Mouse (Mus musculus) megakaryocyte, embryonic 14.5 days (primary cell): ENCODE measurements around the gene Tdp2. TPM values are rescaled to one million over a fixed set of nuclear protein-coding genes. Genes with fewer than 3 reads are reported as not detected.
"Not testable (repeated sequence)": the region's sequence is repeated elsewhere in the genome, so short reads cannot be mapped to it uniquely, and the experiment has no call there.

Experiments
- H3K27me3 ChIP-seq: replicated peaks from 2 replicates; pipeline ENCODE3; 2012; ENCODE audit warnings: inconsistent platforms
- H3K36me3 ChIP-seq: replicated peaks from 2 replicates; pipeline ENCODE3; 2012; ENCODE audit warnings: low read length, inconsistent platforms, mixed read lengths
- H3K4me1 ChIP-seq: 2 replicates; pipeline ENCODE4 v1.6.1; 2012; ENCODE audit warnings: inconsistent platforms
- H3K4me3 ChIP-seq: replicated peaks from 2 replicates; pipeline ENCODE3; 2012; ENCODE audit warnings: moderate library complexity, mild to moderate bottlenecking, inconsistent platforms
- H3K9me3 ChIP-seq: 2 replicates; pipeline ENCODE4 v1.6.1; 2012; ENCODE audit warnings: inconsistent platforms
- FLI1 ChIP-seq: IDR thresholded peaks from 2 replicates; pipeline ENCODE4 v1.6.1; 2012; ENCODE audit warnings: low read length, inconsistent platforms, mixed read lengths
- GATA1 ChIP-seq: IDR thresholded peaks from 3 replicates; pipeline ENCODE4 v1.6.1; 2012; ENCODE audit warnings: mixed read lengths, low read length, inconsistent platforms, borderline replicate concordance
- polyA plus RNA-seq: library from polyadenylated mRNA; stranded (reverse); fragments of >175 nt; gene quantifications from 2 replicates; pipeline ENCODE4 v1.2.3, GENCODE M21; 2012; ENCODE audit warnings: low replicate concordance; ENCODE audit not compliant: insufficient read depth

The Tdp2 gene
- polyA plus RNA-seq, 1 experiment: 20.5 TPM

GRCm38 (mm10) chr13:24824647-24825046 lies 6.8 kb upstream of the Tdp2 start:
- Histone ChIP-seq H3K36me3 (peaks cover 38% of the 10 kb centered on the region), H3K4me1 (peaks cover 7% of the 10 kb centered on the region; the same call in 1 of the 2 replicates), H3K4me3 (no peak overlapping the region), H3K27me3 (no peaks in the 10 kb centered on the region), H3K9me3 (no peaks in the 10 kb centered on the region)
- no peak for TF ChIP-seq GATA1
- TF ChIP-seq FLI1: no peak

GRCm38 (mm10) chr13:24825587-24825986 lies 5.9 kb upstream of the Tdp2 start:
- H3K27me3 ChIP-seq: no peaks in the 10 kb centered on the region
- TF ChIP-seq GATA1 (no peak), FLI1 (no peak)
- no peak overlapping the region for H3K4me3 ChIP-seq
- peaks cover 8% of the 10 kb centered on the region; the same call in 1 of the 2 replicates for H3K4me1 ChIP-seq
- no peaks in the 10 kb centered on the region for H3K9me3 ChIP-seq
- peaks cover 30% of the 10 kb centered on the region for H3K36me3 ChIP-seq

GRCm38 (mm10) chr13:24826116-24826515 lies 5.4 kb upstream of the Tdp2 start:
- Histone ChIP-seq H3K4me1 (peaks cover 10% of the 10 kb centered on the region; the same call in 1 of the 2 replicates), H3K36me3 (peaks cover 27% of the 10 kb centered on the region), H3K9me3 (no peaks in the 10 kb centered on the region), H3K27me3 (no peaks in the 10 kb centered on the region), H3K4me3 (no peak overlapping the region)
- TF ChIP-seq GATA1 (no peak), FLI1 (no peak)

- Histone ChIP-seq H3K9me3 (no peaks in the 10 kb centered on the region), H3K4me1 (peaks cover 29% of the 10 kb centered on the region), H3K36me3 (peaks cover 9% of the 10 kb centered on the region), H3K4me3 (peak overlapping the region; percentile 99), H3K27me3 (no peaks in the 10 kb centered on the region)
- TF ChIP-seq FLI1 (no peak), GATA1 (no peak)
These were observed 625 bp upstream of the Tdp2 start for GRCm38 (mm10) chr13:24830756-24831352.

- H3K4me3 ChIP-seq: peak overlapping the region; percentile 99
- peaks cover 16% of the 10 kb centered on the region for H3K36me3 ChIP-seq
- H3K27me3 ChIP-seq: no peaks in the 10 kb centered on the region
- H3K9me3 ChIP-seq: no peaks in the 10 kb centered on the region
- H3K4me1 ChIP-seq: peaks cover 29% of the 10 kb centered on the region
- TF ChIP-seq GATA1: no peak
- no peak for TF ChIP-seq FLI1
These were observed 792 bp downstream of the Tdp2 start for GRCm38 (mm10) chr13:24832131-24832810.

GRCm38 (mm10) chr13:24832811-24833155 lies 1.3 kb downstream of the Tdp2 start:
- H3K36me3 ChIP-seq: peaks cover 19% of the 10 kb centered on the region

GRCm38 (mm10) chr13:24837765-24838164 lies 6.3 kb downstream of the Tdp2 start:
- peaks cover 54% of the 10 kb centered on the region for H3K36me3 ChIP-seq
- H3K4me3 ChIP-seq, H3K27me3 ChIP-seq, H3K9me3 ChIP-seq: not testable (repeated sequence)
- peaks cover 19% of the 10 kb centered on the region for H3K4me1 ChIP-seq

More at GRCm38 (mm10) chr13:24832811-24833155, 1.3 kb downstream of the Tdp2 start:
- H3K4me1 ChIP-seq: peaks cover 29% of the 10 kb centered on the region
- H3K4me3 ChIP-seq: peak overlapping the region; percentile 99
- H3K27me3 ChIP-seq: no peaks in the 10 kb centered on the region
- TF ChIP-seq GATA1 (no peak), FLI1 (no peak)
- no peaks in the 10 kb centered on the region for H3K9me3 ChIP-seq

GRCm38 (mm10) chr13:24839831-24840230 lies 8.4 kb downstream of the Tdp2 start:
- peaks cover 54% of the 10 kb centered on the region for H3K36me3 ChIP-seq
- peaks cover 7% of the 10 kb centered on the region for H3K4me1 ChIP-seq
- H3K9me3 ChIP-seq: no peaks in the 10 kb centered on the region
- TF ChIP-seq FLI1: no peak
- no peak for TF ChIP-seq GATA1
- no peak overlapping the region for H3K4me3 ChIP-seq
- peaks cover 3% of the 10 kb centered on the region for H3K27me3 ChIP-seq

GRCm38 (mm10) chr13:24841702-24842101 lies 10.2 kb downstream of the Tdp2 start:
- H3K9me3 ChIP-seq: no peaks in the 10 kb centered on the region
- TF ChIP-seq GATA1 (no peak), FLI1 (no peak)
- H3K4me1 ChIP-seq: peaks cover 14% of the 10 kb centered on the region
- H3K36me3 ChIP-seq: peaks cover 41% of the 10 kb centered on the region
- H3K4me3 ChIP-seq: no peak overlapping the region
- H3K27me3 ChIP-seq: peaks cover 13% of the 10 kb centered on the region

- Histone ChIP-seq H3K9me3 (no peaks in the 10 kb centered on the region), H3K4me3 (peak within 1 kb of the TSS; percentile 88), H3K4me1 (peaks cover 9% of the 10 kb centered on the region), H3K36me3 (peaks cover 17% of the 10 kb centered on the region), H3K27me3 (peaks cover 22% of the 10 kb centered on the region)
- no peak for TF ChIP-seq GATA1
- no peak for TF ChIP-seq FLI1
These were observed 13.8 kb downstream of the Tdp2 start, which contains the start of gene D130043K22Rik for GRCm38 (mm10) chr13:24844983-24845955. Gene D130043K22Rik, plus strand, starts transcription at chr13:24845135.
